Mouse (Mus musculus): ENCODE data around the gene Nfyb.

Gene Nfyb

GRCm38 (mm10) chr10:82763840-82764631 lies at the start of gene Nfyb:
TSS of gene Nfyb (minus strand) at chr10:82764144.
- peak; percentile 98 for DNase-seq (ENCODE audit: low read depth, low spot score)

DNA sequence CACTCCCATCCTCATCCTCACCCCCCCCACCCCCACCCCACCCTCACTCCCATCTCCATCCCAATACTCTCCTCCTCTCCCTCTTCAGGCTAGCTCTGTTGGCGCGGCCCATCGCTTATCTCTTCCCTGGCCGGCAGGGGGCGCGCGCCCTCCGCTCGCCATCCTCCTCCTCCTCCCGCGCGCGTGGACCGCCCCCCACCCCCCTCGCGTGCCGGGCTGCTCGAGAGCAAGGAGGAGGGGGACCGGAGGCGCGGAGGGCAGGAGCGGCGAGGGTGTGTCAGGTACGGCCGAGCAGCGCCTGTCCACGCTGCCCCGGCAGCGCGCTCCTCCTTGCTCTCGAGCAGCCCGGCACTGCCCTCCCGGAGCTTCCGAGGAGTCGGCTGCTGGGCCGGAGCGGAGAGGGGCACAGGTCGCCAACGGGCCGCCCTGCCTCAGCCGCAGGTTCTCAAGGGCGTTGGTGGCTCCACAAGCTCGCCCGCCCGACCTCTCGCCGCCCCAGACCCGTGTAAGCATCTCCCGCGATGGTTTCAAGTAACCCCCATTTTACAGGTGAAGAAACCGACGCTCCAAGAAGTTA lies 48.0 kb upstream of the Nfyb start:
- peak; percentile 30 for DNase-seq (ENCODE audit: low read depth, low spot score)

GRCm38 (mm10) chr10:82809352-82809751 lies 45.4 kb upstream of the Nfyb start:
- no peak for DNase-seq (ENCODE audit: low read depth, low spot score)

DNA sequence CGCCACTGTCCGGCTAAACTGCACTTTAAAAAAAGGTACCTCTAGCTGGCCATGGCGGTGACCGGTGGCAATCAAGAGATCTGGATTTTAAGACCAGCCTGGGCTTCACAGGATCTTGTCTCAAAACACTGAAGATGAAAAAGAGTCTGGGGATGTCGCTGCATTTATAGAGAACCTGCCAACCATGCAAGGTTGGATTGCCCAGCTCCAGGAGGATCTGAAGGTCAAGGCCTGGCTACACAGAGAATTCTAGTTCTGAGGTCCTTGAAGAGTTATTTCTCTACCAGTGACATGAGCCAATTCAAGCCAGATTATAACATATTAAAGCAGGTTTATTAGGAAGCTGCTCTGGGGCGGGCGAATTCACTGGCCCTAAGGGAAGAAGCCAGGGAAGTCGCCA lies 44.9 kb upstream of the Nfyb start:
- DNase-seq (ENCODE audit: low read depth, low spot score) = no peak

DNA sequence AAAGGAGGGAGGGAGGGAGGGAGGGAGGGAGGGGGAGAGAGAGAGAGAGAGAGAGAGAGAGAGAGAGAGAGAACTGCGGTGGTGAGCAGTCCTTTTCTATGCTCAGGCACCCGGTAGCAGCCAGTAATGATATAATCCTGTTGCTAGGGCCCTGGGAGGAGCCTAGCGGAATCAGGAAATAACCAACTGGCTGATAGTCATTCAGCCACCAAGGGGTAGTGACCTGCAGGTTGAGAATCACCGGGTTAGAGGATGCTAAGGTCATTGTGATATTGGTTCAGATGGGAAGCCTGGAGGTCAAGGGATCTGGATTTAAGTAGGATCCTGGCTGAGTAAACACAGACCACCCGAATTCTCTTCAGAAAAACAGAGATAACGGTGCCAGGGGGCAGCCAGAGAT lies 44.2 kb upstream of the Nfyb start:
- no peak for DNase-seq (ENCODE audit: low read depth, low spot score)

- peak; percentile 64 for DNase-seq (ENCODE audit: low read depth, low spot score)
Observed at GRCm38 (mm10) chr10:82807238-82807637, 43.3 kb upstream of the Nfyb start.

DNA sequence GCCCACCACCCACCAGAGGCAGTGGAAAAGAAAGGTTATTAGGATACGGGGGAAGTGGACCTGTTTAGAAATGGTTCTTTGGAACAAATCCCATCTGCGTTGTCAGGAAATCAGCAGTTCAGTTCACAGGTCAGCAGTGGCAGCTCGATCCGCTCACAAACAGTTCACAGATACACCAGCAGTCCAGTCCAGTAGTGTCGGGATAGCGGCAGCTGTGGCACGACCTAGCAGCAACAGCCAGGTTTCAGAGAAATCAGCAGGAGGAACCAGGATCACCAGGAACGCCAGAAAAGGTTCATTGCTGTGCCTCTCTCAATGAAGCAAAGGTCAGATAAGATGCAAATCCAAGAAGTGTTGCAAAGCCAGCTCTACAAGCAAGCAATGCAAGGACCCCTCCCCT lies 42.5 kb upstream of the Nfyb start:
- DNase-seq (ENCODE audit: low read depth, low spot score) = no peak

DNA sequence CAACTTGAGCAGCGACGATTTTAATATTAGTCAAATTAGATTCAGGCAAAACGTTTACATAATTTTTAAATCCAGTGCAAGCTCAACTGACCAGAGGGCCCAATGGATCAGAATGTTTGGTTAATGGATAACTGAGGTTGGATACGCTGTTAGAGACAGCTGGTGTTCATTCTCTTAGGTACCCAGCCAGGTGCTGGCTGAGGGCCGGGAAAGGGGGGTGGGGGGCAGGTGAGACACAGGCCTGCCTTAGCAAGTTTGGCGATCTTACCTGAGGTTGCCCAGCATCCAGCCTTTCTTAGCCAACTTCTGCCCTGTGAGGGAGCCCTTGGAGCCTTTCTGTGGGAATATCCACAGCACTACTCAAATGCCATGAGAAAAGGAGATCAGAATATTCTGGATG lies 41.2 kb upstream of the Nfyb start:
- DNase-seq (ENCODE audit: low read depth, low spot score) = no peak

GRCm38 (mm10) chr10:82804396-82804795 lies 40.5 kb upstream of the Nfyb start:
- no peak for DNase-seq (ENCODE audit: low read depth, low spot score)

- no peak for DNase-seq (ENCODE audit: low read depth, low spot score)
Observed at GRCm38 (mm10) chr10:82800094-82800493, 36.1 kb upstream of the Nfyb start.

DNA sequence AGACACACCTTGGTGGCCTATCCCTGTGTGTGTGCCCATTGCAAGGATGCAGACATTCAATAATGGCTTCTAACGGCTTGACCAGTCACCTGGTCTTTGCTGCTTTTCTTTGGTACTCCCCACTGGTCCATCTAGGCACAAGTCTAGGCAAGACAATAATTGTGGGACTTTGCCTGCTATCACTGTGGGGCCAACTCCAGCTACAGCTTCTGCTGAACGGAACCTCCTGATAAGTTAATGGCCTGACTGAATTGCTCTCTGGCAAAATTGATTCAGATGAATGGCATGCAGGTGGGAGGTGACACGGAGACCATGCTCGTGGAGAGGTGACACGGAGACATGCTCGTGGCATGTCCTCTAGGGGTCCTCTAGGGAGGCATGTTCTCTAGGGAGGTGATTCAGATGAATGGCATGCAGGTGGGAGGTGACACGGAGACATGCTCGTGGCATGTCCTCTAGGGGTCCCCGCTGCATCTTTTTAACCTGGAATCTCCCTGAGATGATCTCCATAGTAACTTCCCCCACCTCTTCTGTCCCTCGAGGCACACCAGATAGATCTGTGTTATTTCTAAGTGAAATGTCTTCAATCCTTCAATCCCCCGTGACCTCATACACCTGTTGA lies 34.5 kb upstream of the Nfyb start:
- no peak for DNase-seq (ENCODE audit: low read depth, low spot score)

GRCm38 (mm10) chr10:82797119-82797491 lies 33.2 kb upstream of the Nfyb start:
- DNase-seq (ENCODE audit: low read depth, low spot score) = no peak

GRCm38 (mm10) chr10:82796471-82797118 lies 32.7 kb upstream of the Nfyb start:
- DNase-seq (ENCODE audit: low read depth, low spot score) = no peak

DNA sequence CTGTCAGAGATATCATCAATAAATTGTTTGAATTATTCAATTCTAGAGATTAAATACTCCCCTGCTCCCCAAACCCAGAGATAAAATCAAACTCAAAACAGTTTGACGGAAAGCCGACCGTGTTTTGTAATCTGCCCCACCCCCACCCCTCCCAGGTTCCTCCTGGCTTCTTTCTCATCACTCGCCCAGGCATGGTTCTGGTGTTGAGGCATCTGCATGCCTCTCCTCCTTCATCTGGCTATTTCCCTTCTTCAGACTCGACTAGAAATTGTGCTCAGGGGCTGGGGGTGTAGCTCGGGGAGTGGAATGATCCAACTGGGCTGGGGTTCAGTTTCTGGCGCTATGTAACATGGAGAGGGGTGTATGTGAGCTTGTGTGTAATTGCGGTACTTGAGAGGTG lies 31.8 kb upstream of the Nfyb start:
- no peak for DNase-seq (ENCODE audit: low read depth, low spot score)

GRCm38 (mm10) chr10:82795071-82795731 lies 31.3 kb upstream of the Nfyb start:
- peak; percentile 81 for DNase-seq (ENCODE audit: low read depth, low spot score)

GRCm38 (mm10) chr10:82792311-82792710 lies 28.4 kb upstream of the Nfyb start:
- DNase-seq (ENCODE audit: low read depth, low spot score) = no peak

- no peak for DNase-seq (ENCODE audit: low read depth, low spot score)
Observed at GRCm38 (mm10) chr10:82791713-82792112, 27.8 kb upstream of the Nfyb start.

DNA sequence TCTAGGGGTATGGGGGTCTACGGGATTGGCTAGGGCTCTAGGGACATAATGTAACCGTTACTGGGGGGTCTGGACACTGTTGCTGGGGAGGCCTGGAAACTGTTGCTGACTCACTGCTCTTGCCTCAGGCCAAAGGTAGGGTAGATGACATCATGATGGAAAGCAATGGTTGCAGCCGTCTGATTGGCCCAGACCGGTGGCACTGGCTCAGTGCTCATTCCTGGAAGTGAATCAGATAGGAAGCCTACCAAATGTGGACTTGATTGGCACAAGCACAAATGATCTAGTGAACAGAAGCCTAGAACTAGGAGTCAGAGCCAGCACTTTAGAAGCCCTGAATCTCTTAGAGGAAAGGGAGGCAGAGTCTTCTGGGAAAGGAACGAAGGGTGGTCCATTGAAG lies 26.6 kb upstream of the Nfyb start:
- DNase-seq (ENCODE audit: low read depth, low spot score) = no peak

DNA sequence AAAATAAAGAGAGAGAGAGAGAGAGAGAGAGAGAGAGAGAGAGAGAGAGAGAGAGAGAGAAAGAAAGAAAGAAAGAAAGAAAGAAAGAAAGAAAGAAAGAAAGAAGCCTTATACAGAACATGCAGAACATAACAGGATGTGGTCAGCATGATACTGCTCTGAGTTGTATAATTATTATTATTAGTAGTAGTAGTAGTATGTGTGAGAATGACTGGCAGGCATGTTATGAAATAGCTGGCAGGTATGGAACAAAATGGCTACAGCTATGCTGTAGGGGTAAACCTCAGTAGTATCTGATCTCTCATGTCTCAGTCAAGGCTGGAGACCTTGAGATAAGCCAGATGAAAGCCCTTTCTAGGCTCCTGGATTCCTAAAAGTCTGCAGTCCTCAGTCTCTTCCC lies 25.2 kb upstream of the Nfyb start:
- no peak for DNase-seq (ENCODE audit: low read depth, low spot score)

GRCm38 (mm10) chr10:82782472-82782871 lies 18.5 kb upstream of the Nfyb start:
- DNase-seq (ENCODE audit: low read depth, low spot score) = no peak

- DNase-seq (ENCODE audit: low read depth, low spot score) = no peak
Observed at GRCm38 (mm10) chr10:82780816-82781215, 16.9 kb upstream of the Nfyb start.

GRCm38 (mm10) chr10:82780322-82780721 lies 16.4 kb upstream of the Nfyb start:
- peak; percentile 22 for DNase-seq (ENCODE audit: low read depth, low spot score)

Data from skeletal muscle tissue, adult 2 months (tissue).